Mouse (Mus musculus) forebrain, embryonic 14.5 days (tissue): Measurements from ENCODE around the gene Gm45021. TPM values are rescaled to one million over a fixed set of nuclear protein-coding genes. Genes with fewer than 3 reads are reported as not detected.

ENCODE experiments used
- ATAC-seq: fragments of 200-750 bp; cut with Nextera tagmentation; 2 replicates; pipeline ENCODE4 v1.8.0; 2017; ENCODE audit warnings: mild to moderate bottlenecking, moderate library complexity
- DNase-seq: peaks from one replicate; pipeline ENCODE4 v3.0.0-alpha.2; 2015; ENCODE audit warnings: low spot score
- H3K27ac ChIP-seq: fragments of 300-500 bp; sonication (generic); 2 replicates; pipeline ENCODE4 v1.5.1; 2014; ENCODE audit warnings: low read depth, mild to moderate bottlenecking, control low read depth, low read length, moderate library complexity
- H3K27me3 ChIP-seq: fragments of 300-500 bp; sonication (generic); replicated peaks from 2 replicates; pipeline ENCODE4 v1.6.1; 2014; ENCODE audit warnings: low read length, control low read depth, mixed read lengths; ENCODE audit not compliant: control insufficient read depth, insufficient read depth
- H3K36me3 ChIP-seq: fragments of 300-500 bp; sonication (generic); 2 replicates; pipeline ENCODE4 v1.6.1; 2014; ENCODE audit warnings: low read length, control low read depth; ENCODE audit not compliant: control insufficient read depth, insufficient read depth
- H3K4me1 ChIP-seq: fragments of 300-500 bp; sonication (generic); 2 replicates; pipeline ENCODE4 v1.6.1; 2014; ENCODE audit warnings: antibody characterized with exemption, low read length, control low read depth; ENCODE audit not compliant: control insufficient read depth, insufficient read depth
- H3K4me2 ChIP-seq: fragments of 300-500 bp; sonication (generic); 2 replicates; pipeline ENCODE4 v1.6.1; 2014; ENCODE audit warnings: mild to moderate bottlenecking, control low read depth, low read length
- H3K4me3 ChIP-seq: fragments of 300-500 bp; sonication (generic); 2 replicates; pipeline ENCODE4 v1.5.1; 2014; ENCODE audit warnings: low read depth, low read length, control low read depth
- H3K9ac ChIP-seq: fragments of 300-500 bp; sonication (generic); 2 replicates; pipeline ENCODE4 v1.6.1; 2014; ENCODE audit warnings: mild to moderate bottlenecking, low read length, control low read depth, moderate library complexity
- H3K9me3 ChIP-seq: fragments of 300-500 bp; sonication (generic); replicated peaks from 2 replicates; pipeline ENCODE4 v1.6.1; 2016; ENCODE audit warnings: low read length, control low read depth, mixed read lengths; ENCODE audit not compliant: control insufficient read depth
- WGBS: fragments of 180-500 bp; shearing (Covaris S2); extraction: QIAGEN DNeasy Blood & Tissue Kit; methylation state at CpG from one replicate; pipeline ENCODE4 v1.1.7; 2014; 5-methylcytosine and 5-hydroxymethylcytosine counted together
- polyA plus RNA-seq: library from polyadenylated mRNA; unstranded; fragments of >200 nt; fragmentation: Nextera tagmentation; extraction: Ambion mirVana; gene quantifications from 2 replicates; pipeline ENCODE4 v1.2.1, GENCODE M21; 2014

The Gm45021 gene
- not detected in 2 replicates for polyA plus RNA-seq

- H3K9me3 ChIP-seq = no peaks in the 10 kb centered on the region
- ATAC-seq = no peak
- H3K4me1 ChIP-seq = peaks cover 6% of the 10 kb centered on the region; the same call in 1 of the 2 replicates
- 72% methylated on average over 6 of the region's 6 CpGs for WGBS
- no peak within 1 kb of the TSS for H3K4me2 ChIP-seq
- no peaks in the 10 kb centered on the region for H3K36me3 ChIP-seq
- DNase-seq = no peak
- no peaks in the 10 kb centered on the region for H3K27me3 ChIP-seq
- H3K9ac ChIP-seq = no peak within 1 kb of the TSS
- H3K27ac ChIP-seq = no peak within 1 kb of the TSS
- H3K4me3 ChIP-seq = no peak within 1 kb of the TSS
Observed at GRCm38 (mm10) chr6:48589194-48589750, at the start of gene Gm45021. Gm45021 (plus strand) TSS chr6:48589610.

- H3K9me3 ChIP-seq = no peaks in the 10 kb centered on the region
- H3K4me3 ChIP-seq = no peak overlapping the region
- H3K27ac ChIP-seq = no peak overlapping the region
- WGBS = 76% methylated on average over 5 of the region's 5 CpGs
- no peaks in the 10 kb centered on the region for H3K27me3 ChIP-seq
- DNase-seq (no peak), ATAC-seq (no peak)
- peaks cover 30% of the 10 kb centered on the region for H3K36me3 ChIP-seq
- H3K4me2 ChIP-seq = no peak overlapping the region
- H3K4me1 ChIP-seq = peaks cover 18% of the 10 kb centered on the region
- no peak overlapping the region for H3K9ac ChIP-seq
Observed at GRCm38 (mm10) chr6:48539860-48540259, 49.5 kb upstream of the Gm45021 start.

DNA sequence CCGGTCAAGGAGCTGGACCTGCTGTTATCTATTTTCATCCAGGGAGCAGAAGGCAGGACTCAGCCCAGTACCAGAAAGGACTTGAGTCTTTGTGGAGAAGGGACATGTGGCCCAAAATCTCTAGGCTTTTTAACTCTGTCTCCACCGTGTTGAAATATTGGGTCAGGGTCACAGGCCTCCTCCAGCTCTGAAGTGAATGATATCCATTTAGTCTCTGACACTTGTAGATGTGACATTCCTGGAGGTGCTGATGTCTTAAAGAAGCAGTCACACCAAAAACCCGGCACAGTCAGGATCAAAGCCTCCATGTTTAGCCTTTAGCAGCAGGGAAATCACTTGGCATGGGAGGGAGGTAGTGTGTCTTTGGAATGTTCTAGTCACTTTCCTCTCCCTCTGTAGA is 48.7 kb upstream of the Gm45021 start:
- H3K9me3 ChIP-seq = no peaks in the 10 kb centered on the region
- 79% methylated on average over 3 of the region's 3 CpGs for WGBS
- H3K4me2 ChIP-seq = no peak overlapping the region
- H3K4me3 ChIP-seq = no peak overlapping the region
- no peaks in the 10 kb centered on the region for H3K27me3 ChIP-seq
- no peak for ATAC-seq
- no peak overlapping the region for H3K9ac ChIP-seq
- H3K36me3 ChIP-seq = peaks cover 30% of the 10 kb centered on the region
- H3K27ac ChIP-seq = no peak overlapping the region
- DNase-seq = no peak
- H3K4me1 ChIP-seq = peaks cover 18% of the 10 kb centered on the region

- DNase-seq (no peak), ATAC-seq (no peak)
- Histone ChIP-seq H3K4me2 (no peak overlapping the region), H3K9me3 (no peaks in the 10 kb centered on the region), H3K36me3 (peaks cover 30% of the 10 kb centered on the region), H3K4me1 (peaks cover 14% of the 10 kb centered on the region), H3K27ac (no peak overlapping the region), H3K9ac (no peak overlapping the region), H3K27me3 (no peaks in the 10 kb centered on the region), H3K4me3 (no peak overlapping the region)
- 72% methylated on average over 7 of the region's 7 CpGs for whole genome bisulfite sequencing
Observed at GRCm38 (mm10) chr6:48541560-48542450, 47.6 kb upstream of the Gm45021 start.

DNA sequence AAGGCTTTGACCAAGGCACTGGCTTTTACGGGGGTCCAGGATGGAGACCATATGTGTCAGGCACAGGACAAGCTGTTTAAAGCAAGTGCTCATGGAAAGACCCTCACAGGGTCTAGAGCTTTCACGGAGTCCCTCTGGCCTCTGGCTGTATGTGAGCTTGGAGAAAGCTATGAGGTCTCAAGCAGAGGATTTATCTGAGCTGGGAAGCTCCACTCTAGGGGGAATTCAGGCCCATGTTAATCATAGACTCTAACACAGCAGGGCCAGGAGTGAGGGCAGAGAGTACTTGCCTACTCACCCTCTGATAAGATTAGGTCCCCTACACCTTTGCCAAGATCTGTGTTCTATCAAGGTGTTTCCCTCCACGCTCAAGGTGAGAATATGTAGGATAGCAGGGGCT is 46.8 kb upstream of the Gm45021 start:
- ATAC-seq = no peak
- 91% methylated on average over 3 of the region's 3 CpGs for WGBS
- Histone ChIP-seq H3K27me3 (no peaks in the 10 kb centered on the region), H3K9me3 (no peaks in the 10 kb centered on the region), H3K36me3 (peaks cover 30% of the 10 kb centered on the region), H3K4me2 (no peak overlapping the region), H3K9ac (no peak overlapping the region), H3K27ac (no peak overlapping the region), H3K4me1 (peaks cover 11% of the 10 kb centered on the region), H3K4me3 (no peak overlapping the region)
- no peak for DNase-seq

DNA sequence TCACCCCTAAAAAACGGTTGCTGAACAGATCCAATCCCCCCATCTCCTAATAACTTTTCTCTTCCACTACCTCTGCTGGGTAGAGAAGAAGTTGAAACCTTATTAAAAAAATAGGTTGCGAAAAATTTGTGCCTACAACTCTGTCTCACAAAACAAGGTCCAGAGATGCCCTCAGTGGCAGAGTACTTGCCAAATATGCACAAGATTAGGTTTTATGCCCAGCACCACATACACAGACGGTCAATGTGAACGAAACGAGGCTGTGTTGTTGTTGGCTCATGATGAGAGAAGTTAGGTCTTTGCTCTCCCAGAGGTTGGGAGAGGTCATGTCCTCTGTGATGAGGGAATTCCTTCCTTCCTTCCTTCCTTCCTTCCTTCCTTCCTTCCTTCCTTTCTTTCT is 44.2 kb upstream of the Gm45021 start:
- no peak overlapping the region for H3K4me2 ChIP-seq
- ATAC-seq = no peak

DNA sequence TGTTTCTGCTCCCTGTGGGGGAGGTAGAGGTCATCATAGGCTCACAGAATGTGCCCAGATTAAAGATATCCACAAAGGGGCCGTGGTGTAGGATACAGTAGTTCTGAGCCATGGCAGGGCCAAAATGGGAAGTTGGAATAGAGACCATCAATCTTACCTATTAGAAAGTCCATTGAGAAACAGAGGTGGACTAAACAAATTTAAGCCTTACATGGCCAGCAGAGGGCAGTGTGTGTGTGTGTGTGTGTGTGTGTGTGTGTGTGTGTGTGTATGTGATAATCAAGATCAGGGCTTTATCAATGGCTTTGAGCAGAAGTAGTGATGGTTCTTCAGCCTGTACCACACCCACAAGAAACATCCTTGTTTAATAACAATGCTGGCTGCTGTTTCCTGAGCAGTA is 43.1 kb upstream of the Gm45021 start:
- no peaks in the 10 kb centered on the region for H3K9me3 ChIP-seq
- no peak overlapping the region for H3K4me3 ChIP-seq
- H3K4me1 ChIP-seq = no peaks in the 10 kb centered on the region
- H3K27me3 ChIP-seq = no peaks in the 10 kb centered on the region; the same call in 1 of the 2 replicates
- H3K4me2 ChIP-seq = no peak overlapping the region
- ATAC-seq (no peak), DNase-seq (peak; percentile 39)
- H3K9ac ChIP-seq = no peak overlapping the region
- WGBS = 64% methylated on average over 1 of the region's 1 CpGs
- H3K36me3 ChIP-seq = peaks cover 16% of the 10 kb centered on the region
- no peak overlapping the region for H3K27ac ChIP-seq

More for the DNA sequence above, 44.2 kb upstream of the Gm45021 start:
- H3K27ac ChIP-seq = no peak overlapping the region
- 76% methylated on average over 5 of the region's 5 CpGs for WGBS
- no peaks in the 10 kb centered on the region for H3K27me3 ChIP-seq
- H3K4me1 ChIP-seq = no peaks in the 10 kb centered on the region
- no peak overlapping the region for H3K9ac ChIP-seq
- DNase-seq = no peak
- H3K4me3 ChIP-seq = no peak overlapping the region
- no peaks in the 10 kb centered on the region for H3K9me3 ChIP-seq
- H3K36me3 ChIP-seq = peaks cover 26% of the 10 kb centered on the region

- ATAC-seq = no peak
- H3K4me1 ChIP-seq = no peaks in the 10 kb centered on the region
- no peak overlapping the region for H3K9ac ChIP-seq
- H3K4me3 ChIP-seq = no peak overlapping the region
- no peak overlapping the region for H3K27ac ChIP-seq
- no peaks in the 10 kb centered on the region; the same call in 1 of the 2 replicates for H3K27me3 ChIP-seq
- H3K4me2 ChIP-seq = no peak overlapping the region
- no peak for DNase-seq
- 78% methylated on average over 4 of the region's 4 CpGs for WGBS
- H3K9me3 ChIP-seq = no peaks in the 10 kb centered on the region
- H3K36me3 ChIP-seq = peaks cover 10% of the 10 kb centered on the region; the same call in 1 of the 2 replicates
Observed at GRCm38 (mm10) chr6:48546858-48547257, 42.6 kb upstream of the Gm45021 start.

- no peak overlapping the region for H3K4me3 ChIP-seq
- H3K36me3 ChIP-seq = no peaks in the 10 kb centered on the region
- no peaks in the 10 kb centered on the region for H3K4me1 ChIP-seq
- 86% methylated on average over 6 of the region's 6 CpGs for WGBS
- DNase-seq = no peak
- no peak overlapping the region for H3K4me2 ChIP-seq
- H3K9ac ChIP-seq = no peak overlapping the region
- no peak overlapping the region for H3K27ac ChIP-seq
- ATAC-seq = no peak
- H3K27me3 ChIP-seq = no peaks in the 10 kb centered on the region; the same call in 1 of the 2 replicates
- H3K9me3 ChIP-seq = no peaks in the 10 kb centered on the region
Observed at GRCm38 (mm10) chr6:48548314-48548713, 41.1 kb upstream of the Gm45021 start.
